Mouse (Mus musculus): ENCODE data around the gene Slc2a13. TPM values are rescaled to one million over a fixed set of nuclear protein-coding genes. Genes with fewer than 3 reads are reported as not detected.
A peak's percentile ranks its signal among the peaks of the same experiment; 100 is the strongest.

Gene Slc2a13
- polyA plus RNA-seq, 1 experiment from 2014 or later = 1.9 TPM

DNA sequence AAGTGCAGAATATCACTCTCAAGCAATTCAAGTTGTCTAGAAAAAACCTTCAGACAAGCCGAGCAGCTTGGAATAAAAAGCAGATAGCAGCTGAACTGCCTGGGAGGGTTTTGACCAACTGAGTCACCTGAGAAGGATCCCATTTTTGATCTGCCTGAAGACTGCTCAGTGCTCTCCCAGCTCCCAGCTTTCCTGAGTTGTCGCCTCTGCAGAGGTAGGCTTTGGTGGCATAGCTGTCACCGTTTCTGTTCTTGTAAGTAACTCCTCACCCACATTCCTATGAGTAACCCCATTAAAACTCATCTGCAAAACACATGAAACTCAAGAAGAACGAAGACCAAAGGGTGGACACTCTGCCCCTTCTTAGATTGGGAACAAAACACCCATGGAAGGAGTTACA is 177.9 kb downstream of the Slc2a13 start:
- no peak overlapping the region for H3K9ac ChIP-seq (ENCODE audit: low read depth, low read length)
- no peaks in the 10 kb centered on the region for H3K36me3 ChIP-seq (ENCODE audit: insufficient read depth, low read length)
- 82% methylated on average over 4 of the region's 4 CpGs for WGBS
- H3K4me2 ChIP-seq (ENCODE audit: low read length) = no peak overlapping the region
- DNase-seq (ENCODE audit: low spot score) = no peak
- no peak for TF ChIP-seq CTCF (IDR thresholded peaks at IDR 0.05; ENCODE audit: low read depth)
- H3K27me3 ChIP-seq (ENCODE audit: insufficient read depth, low read length) = no peaks in the 10 kb centered on the region
- ATAC-seq (replicated peaks; ENCODE audit: low FRiP score, low read depth) = no peak
- no peaks in the 10 kb centered on the region for H3K9me3 ChIP-seq (replicated peaks; ENCODE audit: low read length)
- no peak overlapping the region for H3K27ac ChIP-seq
- no peak overlapping the region for H3K4me3 ChIP-seq (replicated peaks; ENCODE audit: low read depth, low read length)
- no peaks in the 10 kb centered on the region for H3K4me1 ChIP-seq (replicated peaks; ENCODE audit: insufficient read depth, low read length)

DNA sequence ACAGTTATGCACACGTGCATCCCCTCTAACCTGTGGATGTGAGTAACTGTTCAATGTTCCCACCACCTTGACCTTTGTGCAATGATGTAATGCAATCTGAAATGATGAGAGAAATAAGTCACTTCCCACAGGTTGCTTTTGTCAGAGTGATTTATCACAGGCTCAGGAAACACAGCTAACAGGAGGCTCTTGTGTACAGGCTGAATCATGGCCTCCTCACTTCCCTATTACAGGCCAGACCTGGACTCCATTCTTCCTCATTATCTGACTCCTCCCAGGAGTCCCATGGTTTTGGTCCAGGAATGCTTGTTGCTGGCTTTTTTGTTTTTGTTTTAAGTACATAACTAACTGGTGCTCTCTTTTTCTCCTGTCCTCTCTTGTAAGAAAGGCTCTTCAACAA is 189.4 kb downstream of the Slc2a13 start:
- Histone ChIP-seq H3K36me3 (ENCODE audit: insufficient read depth, low read length) (no peaks in the 10 kb centered on the region), H3K4me3 (replicated peaks; ENCODE audit: low read depth, low read length) (no peak overlapping the region), H3K9ac (ENCODE audit: low read depth, low read length) (no peak overlapping the region), H3K27me3 (ENCODE audit: insufficient read depth, low read length) (no peaks in the 10 kb centered on the region), H3K4me2 (ENCODE audit: low read length) (no peak overlapping the region), H3K9me3 (replicated peaks; ENCODE audit: low read length) (no peaks in the 10 kb centered on the region), H3K4me1 (replicated peaks; ENCODE audit: insufficient read depth, low read length) (0 out of 2 replicates have a peak, but pooled peaks cover 5% of the 10 kb centered on the region), H3K27ac (no peak overlapping the region)
- ATAC-seq (replicated peaks; ENCODE audit: low FRiP score, low read depth) (no peak), DNase-seq (ENCODE audit: low spot score) (no peak)
- TF ChIP-seq CTCF (IDR thresholded peaks at IDR 0.05; ENCODE audit: low read depth) = no peak
- WGBS = 23% methylated on average over 1 of the region's 1 CpGs

DNA sequence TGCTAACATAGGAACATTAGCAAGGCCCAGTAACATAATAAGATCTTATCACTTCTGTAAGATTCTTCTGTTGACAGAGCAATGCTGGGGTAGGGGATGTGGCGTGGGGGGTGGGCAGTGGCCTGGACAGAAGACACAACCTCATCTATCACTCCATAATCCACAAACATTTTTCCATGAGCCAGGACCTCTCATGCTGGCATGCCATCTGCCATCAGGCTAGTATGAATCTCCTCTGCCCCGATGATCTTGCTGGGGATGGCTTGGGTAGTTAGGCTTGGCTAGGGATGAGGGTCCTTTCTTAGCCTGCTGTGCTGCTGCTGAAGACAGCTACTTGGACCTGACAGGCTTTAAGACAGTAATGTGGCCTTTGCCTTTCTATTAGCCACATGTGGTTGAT is 190.5 kb downstream of the Slc2a13 start:
- no peak overlapping the region for H3K27ac ChIP-seq
- H3K36me3 ChIP-seq (ENCODE audit: insufficient read depth, low read length) = no peaks in the 10 kb centered on the region
- no peak overlapping the region for H3K4me3 ChIP-seq (replicated peaks; ENCODE audit: low read depth, low read length)
- H3K27me3 ChIP-seq (ENCODE audit: insufficient read depth, low read length) = no peaks in the 10 kb centered on the region
- TF ChIP-seq CTCF (IDR thresholded peaks at IDR 0.05; ENCODE audit: low read depth) = no peak
- H3K9me3 ChIP-seq (replicated peaks; ENCODE audit: low read length) = no peaks in the 10 kb centered on the region
- 0 out of 2 replicates have a peak, but pooled peaks cover 5% of the 10 kb centered on the region for H3K4me1 ChIP-seq (replicated peaks; ENCODE audit: insufficient read depth, low read length)
- ATAC-seq (replicated peaks; ENCODE audit: low FRiP score, low read depth) (no peak), DNase-seq (ENCODE audit: low spot score) (no peak)
- WGBS = 89% methylated on average over 2 of the region's 2 CpGs
- no peak overlapping the region for H3K4me2 ChIP-seq (ENCODE audit: low read length)
- H3K9ac ChIP-seq (ENCODE audit: low read depth, low read length) = no peak overlapping the region

DNA sequence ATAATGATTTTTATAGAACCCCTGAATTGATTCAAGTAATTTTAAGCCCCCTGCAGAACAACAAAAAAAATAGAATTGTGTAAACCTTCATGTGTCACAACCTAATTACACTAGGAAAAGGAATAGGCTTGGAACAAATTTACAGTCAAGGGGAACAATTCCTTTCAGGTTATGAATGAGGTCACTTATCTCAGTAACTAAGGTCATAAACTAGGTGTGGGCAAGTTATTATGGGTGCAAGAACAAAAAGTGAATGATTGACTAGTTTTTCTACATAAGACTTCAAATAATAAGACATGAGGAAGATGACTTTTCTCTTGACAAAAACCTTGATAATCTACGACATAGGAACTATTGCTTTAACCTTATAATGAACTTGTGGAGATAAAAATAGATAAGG is 191.2 kb downstream of the Slc2a13 start:
- Histone ChIP-seq H3K4me2 (ENCODE audit: low read length) (no peak overlapping the region), H3K4me1 (replicated peaks; ENCODE audit: insufficient read depth, low read length) (0 out of 2 replicates have a peak, but pooled peaks cover 5% of the 10 kb centered on the region), H3K36me3 (ENCODE audit: insufficient read depth, low read length) (no peaks in the 10 kb centered on the region), H3K27ac (no peak overlapping the region), H3K4me3 (replicated peaks; ENCODE audit: low read depth, low read length) (no peak overlapping the region), H3K27me3 (ENCODE audit: insufficient read depth, low read length) (no peaks in the 10 kb centered on the region), H3K9ac (ENCODE audit: low read depth, low read length) (no peak overlapping the region), H3K9me3 (replicated peaks; ENCODE audit: low read length) (no peaks in the 10 kb centered on the region)
- TF ChIP-seq CTCF (IDR thresholded peaks at IDR 0.05; ENCODE audit: low read depth) = no peak
- ATAC-seq (replicated peaks; ENCODE audit: low FRiP score, low read depth) (no peak), DNase-seq (ENCODE audit: low spot score) (no peak)
- 61% methylated on average over 1 of the region's 1 CpGs for WGBS

DNA sequence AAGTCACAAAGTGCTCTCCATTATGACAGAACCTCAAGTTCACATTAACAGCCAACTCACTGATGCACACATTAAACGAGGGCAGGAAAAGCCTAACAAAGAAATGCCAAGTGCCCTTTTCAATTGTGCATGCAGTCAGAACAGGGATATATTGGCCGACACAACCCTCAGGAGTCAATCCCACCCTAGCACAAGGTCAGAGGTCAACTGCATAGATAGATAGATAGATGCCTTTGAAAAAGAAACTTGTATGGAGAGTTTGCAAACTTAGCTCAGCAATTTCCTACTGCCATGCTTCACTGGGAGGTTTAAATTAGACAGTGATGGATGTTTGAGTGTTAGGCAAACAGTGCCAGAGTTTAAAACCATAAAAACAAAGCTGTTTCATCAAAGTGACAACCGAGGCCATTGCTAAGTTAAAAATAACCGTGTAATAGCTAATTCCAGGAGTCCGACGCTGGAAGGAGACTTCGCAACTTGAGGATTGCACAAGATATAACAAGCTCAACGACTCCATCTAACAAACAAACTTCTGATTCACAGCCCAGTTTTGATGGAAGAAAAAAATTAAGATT is 194.2 kb downstream of the Slc2a13 start:
- TF ChIP-seq CTCF (IDR thresholded peaks at IDR 0.05; ENCODE audit: low read depth) = no peak
- Histone ChIP-seq H3K36me3 (ENCODE audit: insufficient read depth, low read length) (no peaks in the 10 kb centered on the region), H3K4me1 (replicated peaks; ENCODE audit: insufficient read depth, low read length) (0 out of 2 replicates have a peak, but pooled peaks cover 5% of the 10 kb centered on the region), H3K9me3 (replicated peaks; ENCODE audit: low read length) (no peaks in the 10 kb centered on the region), H3K9ac (ENCODE audit: low read depth, low read length) (no peak overlapping the region), H3K4me3 (replicated peaks; ENCODE audit: low read depth, low read length) (no peak overlapping the region), H3K27me3 (ENCODE audit: insufficient read depth, low read length) (no peaks in the 10 kb centered on the region), H3K4me2 (ENCODE audit: low read length) (0 out of 2 replicates have a peak overlapping the region, but pooled peaks have one; percentile 3), H3K27ac (no peak overlapping the region)
- ATAC-seq (replicated peaks; ENCODE audit: low FRiP score, low read depth) (no peak), DNase-seq (ENCODE audit: low spot score) (peak; percentile 79)
- WGBS = 10% methylated on average over 8 of the region's 8 CpGs

DNA sequence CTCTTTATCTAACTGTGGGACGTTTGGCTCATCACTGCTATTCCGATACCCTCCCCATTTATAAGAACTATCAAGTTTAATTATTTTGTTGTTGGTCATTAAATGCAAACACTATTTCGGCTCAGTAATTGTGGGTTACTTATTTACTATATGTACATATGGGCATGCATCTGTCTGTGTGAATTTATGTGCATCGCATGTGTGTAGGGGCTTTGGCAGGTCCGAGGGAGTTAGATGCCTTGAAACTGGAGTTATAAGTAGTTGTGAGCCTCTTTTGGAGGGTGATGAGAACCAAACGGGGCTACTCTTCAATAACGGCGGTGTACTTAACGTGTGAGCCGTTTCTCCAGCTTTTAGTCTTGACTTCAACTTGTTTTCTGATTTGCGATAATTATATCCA is 195.5 kb downstream of the Slc2a13 start:
- Histone ChIP-seq H3K9me3 (replicated peaks; ENCODE audit: low read length) (no peaks in the 10 kb centered on the region), H3K36me3 (ENCODE audit: insufficient read depth, low read length) (no peaks in the 10 kb centered on the region), H3K9ac (ENCODE audit: low read depth, low read length) (no peak overlapping the region), H3K27ac (no peak overlapping the region), H3K4me2 (ENCODE audit: low read length) (no peak overlapping the region), H3K4me3 (replicated peaks; ENCODE audit: low read depth, low read length) (no peak overlapping the region), H3K4me1 (replicated peaks; ENCODE audit: insufficient read depth, low read length) (peaks cover 5% of the 10 kb centered on the region), H3K27me3 (ENCODE audit: insufficient read depth, low read length) (no peaks in the 10 kb centered on the region)
- DNase-seq (ENCODE audit: low spot score) (no peak), ATAC-seq (replicated peaks; ENCODE audit: low FRiP score, low read depth) (no peak)
- 75% methylated on average over 11 of the region's 11 CpGs for WGBS
- no peak for TF ChIP-seq CTCF (IDR thresholded peaks at IDR 0.05; ENCODE audit: low read depth)

DNA sequence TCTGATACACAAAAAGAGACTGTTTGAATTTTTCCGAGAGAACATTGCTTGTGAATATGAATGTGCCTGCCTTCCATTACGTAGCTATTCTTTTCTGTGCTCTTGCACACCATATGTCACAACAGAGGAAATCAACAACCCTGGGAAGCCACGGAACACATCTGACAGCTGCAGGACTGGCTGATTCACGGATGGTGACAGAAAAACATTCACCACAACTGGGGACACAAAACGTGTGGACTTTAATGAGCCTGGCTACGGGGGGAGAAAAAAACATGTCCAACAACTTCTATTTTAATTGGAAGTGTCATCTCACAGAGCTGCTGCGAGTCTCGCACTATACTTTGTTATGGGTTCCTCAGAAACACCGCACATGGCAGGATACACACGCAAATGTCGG is 196.0 kb downstream of the Slc2a13 start:
- 59% methylated on average over 11 of the region's 11 CpGs for WGBS
- Histone ChIP-seq H3K4me1 (replicated peaks; ENCODE audit: insufficient read depth, low read length) (peaks cover 5% of the 10 kb centered on the region), H3K4me2 (ENCODE audit: low read length) (no peak overlapping the region), H3K4me3 (replicated peaks; ENCODE audit: low read depth, low read length) (no peak overlapping the region), H3K36me3 (ENCODE audit: insufficient read depth, low read length) (no peaks in the 10 kb centered on the region), H3K9me3 (replicated peaks; ENCODE audit: low read length) (no peaks in the 10 kb centered on the region), H3K9ac (ENCODE audit: low read depth, low read length) (no peak overlapping the region), H3K27me3 (ENCODE audit: insufficient read depth, low read length) (no peaks in the 10 kb centered on the region), H3K27ac (no peak overlapping the region)
- no peak for ATAC-seq (replicated peaks; ENCODE audit: low FRiP score, low read depth)
- no peak for DNase-seq (ENCODE audit: low spot score)
- no peak for TF ChIP-seq CTCF (IDR thresholded peaks at IDR 0.05; ENCODE audit: low read depth)
